Comparison of ENCODE assay signal across 8 mouse cellular contexts in the genomic region with DNA sequence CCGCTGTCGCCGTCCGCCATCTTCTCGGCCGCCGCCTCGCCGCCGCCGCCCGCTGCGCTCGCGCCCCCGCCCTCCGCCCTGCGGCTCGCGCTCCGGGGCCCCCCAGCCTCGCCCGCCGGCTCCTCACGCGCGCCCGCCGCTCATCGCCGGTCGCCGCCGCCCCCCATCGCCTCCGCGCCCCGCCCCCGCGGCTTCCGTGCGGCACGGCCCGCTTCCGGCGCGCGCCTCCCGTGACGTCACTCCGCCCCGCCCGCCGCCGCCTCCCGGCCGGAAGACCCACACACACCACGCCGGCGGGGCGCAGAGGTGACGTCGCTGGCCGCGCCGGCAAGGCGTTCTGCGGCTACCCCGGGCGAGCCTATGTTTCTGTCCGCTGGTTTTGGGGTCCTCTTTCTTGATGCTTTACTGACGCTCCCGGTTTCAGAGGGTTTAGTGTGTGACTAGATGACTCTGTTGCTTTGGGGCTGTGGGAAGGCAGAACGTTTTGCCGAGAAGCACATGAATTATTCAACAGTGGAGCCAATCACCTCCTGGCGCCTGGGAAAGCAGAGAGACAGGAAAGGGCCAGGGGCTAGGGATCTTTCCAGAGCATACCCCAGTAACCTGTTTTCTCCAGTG. TPM values are rescaled to one million over a fixed set of nuclear protein-coding genes. Genes with fewer than 3 reads are reported as not detected.
DNase-seq lines count a peak whose midpoint lies in the region; ATAC-seq lines count a peak whose summit lies in the region.

Purb (minus strand) TSS at position 51 of the 618 bp plus-strand sequence.

- H3K36me3 ChIP-seq in intestine, embryonic 16.5 days (ENCODE audit: control insufficient read depth, insufficient read depth, low read length) = no peaks in the 10 kb centered on the region
- H3K36me3 ChIP-seq in midbrain, embryonic 10.5 days = peaks cover 26% of the 10 kb centered on the region

- H3K4me2 ChIP-seq in intestine, embryonic 16.5 days (ENCODE audit: low read depth, low read length) = peak within 1 kb of the TSS; percentile 76

- H3K27ac ChIP-seq in intestine, embryonic 16.5 days (ENCODE audit: low read length) = peak within 1 kb of the TSS; percentile 99
- H3K27ac ChIP-seq in midbrain, embryonic 10.5 days (replicated peaks) = peak within 1 kb of the TSS; percentile 95

- DNase-seq in adrenal gland, adult 8-10 months = peak; percentile 82
- DNase-seq in embryo, embryonic 11.5 days (ENCODE audit: low read depth, low spot score) = peak; percentile 77
- DNase-seq in gastrocnemius, postnatal 4 days (ENCODE audit: low spot score in 2 of 2) = peak; percentile 93 to 94
- DNase-seq in left cerebral cortex, postnatal 36 days (ENCODE audit: low spot score in 2 of 2) = peak; percentile 91 to 94
- DNase-seq in midbrain, embryonic 10.5 days (ENCODE audit: low spot score) = peak; percentile 90
- peak; percentile 82 to 86 for DNase-seq in right cerebral cortex, postnatal 36 days (ENCODE audit: low spot score in 2 of 2)
- peak; percentile 89 to 92 for DNase-seq in urinary bladder, postnatal 4 days (ENCODE audit: low spot score in 2 of 2)

- peaks cover 6% of the 10 kb centered on the region for H3K4me1 ChIP-seq in intestine, embryonic 16.5 days (ENCODE audit: control insufficient read depth, insufficient read depth, low read length)
- H3K4me1 ChIP-seq in midbrain, embryonic 10.5 days = peaks cover 40% of the 10 kb centered on the region

- ATAC-seq in intestine, embryonic 16.5 days = peak; percentile 95

- no peaks in the 10 kb centered on the region for H3K9me3 ChIP-seq in intestine, embryonic 16.5 days (ENCODE audit: control insufficient read depth, low read length)
- H3K9me3 ChIP-seq in midbrain, embryonic 10.5 days (replicated peaks) = no peaks in the 10 kb centered on the region

- no peaks in the 10 kb centered on the region for H3K27me3 ChIP-seq in intestine, embryonic 16.5 days (replicated peaks; ENCODE audit: control insufficient read depth, insufficient read depth, low read length)
- H3K27me3 ChIP-seq in midbrain, embryonic 10.5 days (ENCODE audit: low read depth, poor library complexity, severe bottlenecking) = no peaks in the 10 kb centered on the region

- H3K9ac ChIP-seq in intestine, embryonic 16.5 days (ENCODE audit: low read depth, low read length) = peak within 1 kb of the TSS; percentile 96

- 1% methylated on average over 40 of the region's 76 CpGs for WGBS in intestine, embryonic 16.5 days
- 5% methylated on average over 69 of the region's 76 CpGs for WGBS in midbrain, embryonic 10.5 days

- intact Hi-C loops in left cerebral cortex, postnatal 36 days (cut with DNase I) = loop anchor here (1.0 to 5.0 kb wide), 2 partner anchors 51 to 70 kb away; partner anchors contain the start of gene Ccm2

- H3K4me3 ChIP-seq in intestine, embryonic 16.5 days (ENCODE audit: low read length) = peak within 1 kb of the TSS; percentile 95
- peak within 1 kb of the TSS; percentile 99 for H3K4me3 ChIP-seq in midbrain, embryonic 10.5 days

RNA-seq across cellular contexts. Expression of gene Purb, which starts in this region (rescaled TPM):
- 10 to 100 TPM; 54.2 to 62.0 (median 60.9) TPM for total RNA-seq in adrenal gland, adult 8-10 months (2022)
- total RNA-seq in gastrocnemius, postnatal 4 days (2021) = 10 to 100 TPM; 84.0 to 90.4 TPM
- 24.6 and 24.8 TPM in 2 replicates for polyA plus RNA-seq in intestine, embryonic 16.5 days (2015; fragmentation: Nextera tagmentation; extraction: Ambion mirVana)
- 100 to 1,000 TPM; 283 to 295 TPM for total RNA-seq in left cerebral cortex, postnatal 36 days (2021)
- polyA plus RNA-seq in midbrain, embryonic 10.5 days (2016; fragmentation: Nextera tagmentation; extraction: Ambion mirVana) = 15.1 and 15.5 TPM in 2 replicates

Comparison
In these comparisons a context has a peak if more than half of its experiments do, and no peak if none do; other contexts are left out.
1. Peak in every context shown above with its lines: DNase-seq, ATAC-seq, H3K4me3 ChIP-seq and H3K27ac ChIP-seq.